15 mouse cellular contexts compared by ENCODE assay signal in the genomic region with DNA sequence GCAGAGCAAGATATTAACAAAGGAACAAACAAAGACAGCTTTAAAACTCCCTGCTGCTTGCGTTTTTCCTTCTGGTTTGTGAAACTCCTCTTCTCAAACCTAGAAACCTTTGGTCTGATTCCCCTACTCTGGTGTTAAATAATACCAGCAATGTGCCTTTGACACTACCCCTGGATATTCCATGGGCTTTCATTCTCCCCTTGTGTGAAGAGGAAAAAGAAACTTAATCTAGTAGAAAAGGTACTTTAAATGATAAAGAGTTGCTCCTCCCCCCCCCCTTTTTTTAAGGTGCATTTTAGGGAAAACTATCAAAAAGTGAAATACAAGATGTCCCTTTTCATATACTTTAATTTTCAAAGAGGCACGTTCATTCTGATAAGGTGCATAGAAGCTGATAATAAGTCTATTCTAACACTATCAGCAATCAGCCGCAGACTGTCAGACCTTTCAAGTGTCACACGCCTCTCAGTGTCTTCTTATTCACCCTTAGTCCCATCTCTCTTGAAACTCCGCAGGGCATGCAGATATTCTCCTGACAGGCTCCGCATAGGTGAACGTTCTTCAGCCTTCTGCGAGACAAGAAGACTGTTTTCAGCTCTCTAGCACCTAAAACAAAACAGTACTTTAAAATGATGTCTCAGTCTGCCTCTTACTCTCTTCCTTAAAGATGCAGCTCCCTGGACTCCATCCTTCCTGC.
DNase-seq lines count a peak whose midpoint lies in the region; ATAC-seq and TF ChIP-seq lines count a peak whose summit lies in the region.
"Had no signal": no experiment of that assay in that cellular context is flagged by ENCODE, and none has a peak within 500 bp of the region (broad histone marks: within the 10 kb centered on the region; RNA-seq: fewer than 3 reads in every experiment).

No protein-coding gene starts in this region.

- H3K4me1 ChIP-seq in forebrain, embryonic 14.5 days (ENCODE audit: control insufficient read depth, insufficient read depth, low read length): peaks cover 13% of the 10 kb centered on the region
- no peaks in the 10 kb centered on the region for H3K4me1 ChIP-seq in hindbrain, postnatal 0 days (ENCODE audit: insufficient read depth, low read length)
- H3K4me1 ChIP-seq in stomach, embryonic 15.5 days: no peaks in the 10 kb centered on the region
- no peaks in the 10 kb centered on the region for H3K4me1 ChIP-seq in liver, embryonic 12.5 days
- H3K4me1 ChIP-seq: embryonic facial prominence, embryonic 15.5 days had no signal

- H3K9ac ChIP-seq in forebrain, embryonic 14.5 days (ENCODE audit: low read length): no peak overlapping the region; the same call in 1 of the 2 replicates
- H3K9ac ChIP-seq in hindbrain, postnatal 0 days (replicated peaks; ENCODE audit: low read length): no peak overlapping the region
- no peak overlapping the region for H3K9ac ChIP-seq in stomach, embryonic 15.5 days
- H3K9ac ChIP-seq in liver, embryonic 12.5 days: no peak overlapping the region
- H3K9ac ChIP-seq: embryonic facial prominence, embryonic 15.5 days; liver, embryonic 14.5 days had no signal

- H3K27ac ChIP-seq in left cerebral cortex, adult 2 months: peak overlapping the region; percentile 55; the same call in 1 of the 2 replicates
- peak overlapping the region; percentile 66 for H3K27ac ChIP-seq in forebrain, embryonic 14.5 days (ENCODE audit: low read depth, low read length)
- peak overlapping the region; percentile 51; the same call in 1 of the 2 replicates for H3K27ac ChIP-seq in hindbrain, postnatal 0 days
- no peak overlapping the region for H3K27ac ChIP-seq in stomach, embryonic 15.5 days
- H3K27ac ChIP-seq in liver, embryonic 12.5 days: no peak overlapping the region
- H3K27ac ChIP-seq: embryonic facial prominence, embryonic 15.5 days; heart, adult 2 months; liver, embryonic 14.5 days had no signal

- intact Hi-C loops in left cerebral cortex, adult 2 months (cut with DNase I): no loop called here

- no peaks in the 10 kb centered on the region for H3K27me3 ChIP-seq in forebrain, embryonic 14.5 days (replicated peaks; ENCODE audit: control insufficient read depth, insufficient read depth, low read length)
- H3K27me3 ChIP-seq in hindbrain, postnatal 0 days (ENCODE audit: insufficient read depth, low read length): no peaks in the 10 kb centered on the region
- H3K27me3 ChIP-seq in stomach, embryonic 15.5 days (replicated peaks): no peaks in the 10 kb centered on the region
- no peaks in the 10 kb centered on the region for H3K27me3 ChIP-seq in liver, embryonic 12.5 days (replicated peaks)
- H3K27me3 ChIP-seq: embryonic facial prominence, embryonic 15.5 days had no signal

- no peak for TF ChIP-seq CTCF in left cerebral cortex, adult 2 months (IDR thresholded peaks at IDR 0.05)
- TF ChIP-seq CTCF in hindbrain, postnatal 0 days (IDR thresholded peaks at IDR 0.05; ENCODE audit: low read depth): no peak

- no peak for DNase-seq in left cerebral cortex, adult 2 months (ENCODE audit: extremely low spot score in 1 of 2, low spot score in 2 of 2)
- DNase-seq in left cerebral cortex, adult 9 months (ENCODE audit: low spot score in 2 of 2): no peak
- DNase-seq in forebrain, embryonic 14.5 days (ENCODE audit: low spot score): no peak
- DNase-seq in hindbrain, postnatal 0 days (ENCODE audit: low spot score): no peak
- no peak for DNase-seq in layer of hippocampus, adult 11-12 months (ENCODE audit: low spot score)
- DNase-seq: cerebellum, postnatal 36 days; heart, adult 2 months; kidney, adult 9 months; left cerebral cortex, postnatal 4 days; right cerebral cortex, postnatal 14 days; thymus, postnatal 36 days had no signal

- H3K9me3 ChIP-seq in forebrain, embryonic 14.5 days (replicated peaks; ENCODE audit: control insufficient read depth, low read length): no peaks in the 10 kb centered on the region
- no peaks in the 10 kb centered on the region for H3K9me3 ChIP-seq in hindbrain, postnatal 0 days (ENCODE audit: low read length)
- no peaks in the 10 kb centered on the region for H3K9me3 ChIP-seq in stomach, embryonic 15.5 days
- no peaks in the 10 kb centered on the region for H3K9me3 ChIP-seq in liver, embryonic 12.5 days (replicated peaks)
- H3K9me3 ChIP-seq: embryonic facial prominence, embryonic 15.5 days had no signal

- WGBS in forebrain, embryonic 14.5 days: 26% methylated on average over 8 of the region's 8 CpGs
- WGBS in hindbrain, postnatal 0 days: 22% methylated on average over 8 of the region's 8 CpGs
- 39% methylated on average over 8 of the region's 8 CpGs for WGBS in stomach, embryonic 15.5 days
- 59% methylated on average over 8 of the region's 8 CpGs for WGBS in liver, embryonic 12.5 days (ENCODE audit: insufficient replicate concordance)

- H3K36me3 ChIP-seq in forebrain, embryonic 14.5 days (ENCODE audit: control insufficient read depth, insufficient read depth, low read length): no peaks in the 10 kb centered on the region
- no peaks in the 10 kb centered on the region for H3K36me3 ChIP-seq in hindbrain, postnatal 0 days (ENCODE audit: insufficient read depth, low read length)
- no peaks in the 10 kb centered on the region for H3K36me3 ChIP-seq in stomach, embryonic 15.5 days
- no peaks in the 10 kb centered on the region for H3K36me3 ChIP-seq in liver, embryonic 12.5 days
- H3K36me3 ChIP-seq: embryonic facial prominence, embryonic 15.5 days had no signal

- H3K4me3 ChIP-seq in left cerebral cortex, adult 2 months: no peak overlapping the region
- H3K4me3 ChIP-seq in forebrain, embryonic 14.5 days (ENCODE audit: low read depth, low read length): no peak overlapping the region
- H3K4me3 ChIP-seq in hindbrain, postnatal 0 days (ENCODE audit: low read length): no peak overlapping the region
- no peak overlapping the region for H3K4me3 ChIP-seq in stomach, embryonic 15.5 days (replicated peaks)
- H3K4me3 ChIP-seq in liver, embryonic 12.5 days: no peak overlapping the region
- H3K4me3 ChIP-seq: embryonic facial prominence, embryonic 15.5 days; heart, adult 2 months had no signal

- ATAC-seq in forebrain, embryonic 14.5 days: peak; percentile 30; the same call in 1 of the 2 replicates
- no peak for ATAC-seq in hindbrain, postnatal 0 days
- 0 out of 2 replicates have a peak, but pooled peaks have one; percentile 22 for ATAC-seq in stomach, embryonic 15.5 days (ENCODE audit: insufficient read depth, low FRiP score, low read depth)
- ATAC-seq in liver, embryonic 12.5 days: no peak

- H3K4me2 ChIP-seq in forebrain, embryonic 14.5 days (ENCODE audit: low read length): peak overlapping the region; percentile 20
- peak overlapping the region; percentile 27 for H3K4me2 ChIP-seq in hindbrain, postnatal 0 days (ENCODE audit: low read depth, low read length)
- peak overlapping the region; percentile 13; the same call in 1 of the 2 replicates for H3K4me2 ChIP-seq in stomach, embryonic 15.5 days
- H3K4me2 ChIP-seq in liver, embryonic 12.5 days: no peak overlapping the region
- H3K4me2 ChIP-seq: embryonic facial prominence, embryonic 15.5 days had no signal

Comparison
In these comparisons a context has a peak if more than half of its experiments do, and no peak if none do; other contexts are left out.
1. H3K27ac ChIP-seq: peak in left cerebral cortex, adult 2 months (single experiment), forebrain, embryonic 14.5 days (single experiment) and hindbrain, postnatal 0 days (single experiment); none in stomach, embryonic 15.5 days (single experiment) and liver, embryonic 12.5 days (single experiment).
2. ATAC-seq: peak in forebrain, embryonic 14.5 days (single experiment) and stomach, embryonic 15.5 days (single experiment); none in hindbrain, postnatal 0 days (single experiment) and liver, embryonic 12.5 days (single experiment).